Mouse (Mus musculus) inflammation-experienced regulatory T-cells, adult 6 months (primary cell): Measurements from ENCODE around the gene Smtnl1. TPM values are rescaled to one million over a fixed set of nuclear protein-coding genes. Genes with fewer than 3 reads are reported as not detected.

Source experiments
- ATAC-seq: one replicate; pipeline ENCODE4 v1.8.0; 2017
- polyA plus RNA-seq, 3 experiments: library from polyadenylated mRNA; unstranded; fragments of 100-300 nt; shearing (Covaris generic); gene quantifications; one replicate each; pipeline ENCODE4 v1.2.1; 2017

Smtnl1 gene
- polyA plus RNA-seq, 3 experiments from 2014 or later: not detected

GRCm38 (mm10) chr2:84793154-84793553 is 29.3 kb downstream of the Smtnl1 start:
- no peak for ATAC-seq

GRCm38 (mm10) chr2:84792516-84792915 is 29.9 kb downstream of the Smtnl1 start:
- no peak for ATAC-seq

GRCm38 (mm10) chr2:84790418-84790817 is 32.0 kb downstream of the Smtnl1 start:
- ATAC-seq: no peak

GRCm38 (mm10) chr2:84788316-84788715 is 34.1 kb downstream of the Smtnl1 start:
- ATAC-seq: no peak

DNA sequence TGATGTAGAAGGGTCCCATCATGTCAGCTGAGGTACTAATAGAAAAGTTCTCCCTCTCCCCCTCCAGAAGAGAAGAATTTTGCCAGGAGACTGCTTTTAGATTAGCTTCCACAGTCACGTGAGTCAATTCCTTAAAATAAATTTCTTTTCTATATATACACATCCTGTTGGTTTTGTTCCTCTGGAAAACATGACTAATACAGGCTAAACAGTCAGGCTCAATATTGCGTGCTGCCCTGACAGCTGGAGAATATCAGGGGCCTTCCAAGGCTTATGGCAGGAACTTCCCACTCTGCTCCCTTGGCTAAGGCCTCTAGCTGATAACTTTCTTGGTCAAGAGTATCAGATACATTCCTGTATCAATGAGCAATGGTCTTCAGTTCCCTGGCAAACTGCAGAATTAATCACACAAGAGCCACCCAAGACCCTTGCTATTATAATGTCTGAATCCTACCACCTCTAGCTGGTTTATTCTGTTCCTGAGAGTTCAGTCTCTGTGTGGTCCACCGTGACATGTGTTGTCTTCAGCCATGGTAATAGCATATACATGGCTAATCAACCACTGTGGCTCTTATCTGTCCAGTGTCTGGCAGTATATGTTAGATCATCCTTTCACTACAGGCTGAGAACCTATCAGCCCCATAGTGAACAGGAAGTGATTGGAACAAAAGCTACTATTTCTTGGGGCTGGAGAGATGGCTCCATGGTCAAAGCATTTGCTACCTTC is 38.4 kb downstream of the Smtnl1 start:
- ATAC-seq: no peak

GRCm38 (mm10) chr2:84783315-84783714 is 39.1 kb downstream of the Smtnl1 start:
- no peak for ATAC-seq

DNA sequence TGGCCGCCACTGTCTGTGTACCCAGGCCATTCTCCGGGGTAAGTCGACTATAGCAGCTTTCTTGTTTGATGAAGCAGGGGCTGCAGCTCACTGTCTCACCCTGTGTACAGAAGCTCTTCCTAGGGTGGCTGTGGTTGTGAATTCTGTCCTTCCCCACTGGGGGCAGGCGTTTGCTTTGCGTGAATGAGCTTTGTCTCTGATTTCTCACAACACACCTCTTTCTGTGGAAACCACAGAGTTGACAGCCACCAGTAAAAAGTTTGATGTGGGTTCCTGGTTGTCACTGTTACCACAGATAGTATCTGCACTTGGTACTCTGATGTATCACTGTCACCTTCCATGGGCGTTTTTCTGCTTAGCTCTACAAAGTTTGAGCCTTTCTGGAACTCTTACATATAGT is 43.2 kb downstream of the Smtnl1 start:
- ATAC-seq: peak; percentile 95

- no peak for ATAC-seq
Observed at GRCm38 (mm10) chr2:84777706-84778105, 44.7 kb downstream of the Smtnl1 start.

DNA sequence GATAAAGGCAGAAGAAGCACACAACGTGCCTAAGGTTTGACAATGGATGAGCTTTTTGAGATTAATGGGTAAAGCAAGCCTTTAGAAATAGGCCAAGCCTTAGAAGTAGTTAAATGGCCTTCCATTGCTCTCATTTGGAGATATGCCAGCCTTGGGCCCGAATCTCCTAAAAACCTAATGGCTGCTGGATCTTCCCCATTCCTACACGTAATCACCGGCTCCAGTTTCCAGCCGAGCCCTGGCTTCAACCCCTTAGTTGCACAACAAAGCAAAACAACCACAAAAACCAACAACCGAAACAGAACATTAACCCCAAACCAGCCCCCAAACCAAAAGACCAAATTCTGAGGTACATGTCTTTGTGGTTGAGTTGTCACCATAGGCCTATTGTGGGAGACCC is 46.8 kb downstream of the Smtnl1 start:
- ATAC-seq: no peak

GRCm38 (mm10) chr2:84775241-84775640 is 47.2 kb downstream of the Smtnl1 start, which contains the start of gene Serping1:
TSS of gene Serping1 (minus strand) at chr2:84775444.
- ATAC-seq: no peak

DNA sequence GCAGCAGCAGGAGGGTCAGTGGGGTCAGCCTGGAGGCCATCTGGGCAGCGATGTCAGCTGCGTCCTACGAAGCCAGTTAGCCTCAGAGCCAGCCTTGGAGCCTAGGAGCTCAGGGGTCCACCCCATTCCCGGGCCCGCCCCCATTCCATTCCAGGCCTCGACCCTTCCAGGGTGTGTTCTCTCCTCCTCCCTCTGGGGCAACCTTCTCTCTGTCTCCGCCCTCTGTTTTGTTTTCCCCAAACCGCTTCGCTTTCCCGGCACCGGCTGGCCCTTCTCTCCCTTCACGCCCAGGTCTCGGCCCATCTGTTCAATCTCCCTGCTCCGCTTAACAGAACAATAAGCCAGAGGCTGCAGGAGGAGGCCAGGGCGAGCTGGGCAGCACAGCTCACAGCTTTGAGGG is 47.7 kb downstream of the Smtnl1 start:
- no peak for ATAC-seq

GRCm38 (mm10) chr2:84773195-84773594 is 49.3 kb downstream of the Smtnl1 start:
- ATAC-seq: no peak

GRCm38 (mm10) chr2:84772454-84772853 is 50.0 kb downstream of the Smtnl1 start:
- no peak for ATAC-seq

DNA sequence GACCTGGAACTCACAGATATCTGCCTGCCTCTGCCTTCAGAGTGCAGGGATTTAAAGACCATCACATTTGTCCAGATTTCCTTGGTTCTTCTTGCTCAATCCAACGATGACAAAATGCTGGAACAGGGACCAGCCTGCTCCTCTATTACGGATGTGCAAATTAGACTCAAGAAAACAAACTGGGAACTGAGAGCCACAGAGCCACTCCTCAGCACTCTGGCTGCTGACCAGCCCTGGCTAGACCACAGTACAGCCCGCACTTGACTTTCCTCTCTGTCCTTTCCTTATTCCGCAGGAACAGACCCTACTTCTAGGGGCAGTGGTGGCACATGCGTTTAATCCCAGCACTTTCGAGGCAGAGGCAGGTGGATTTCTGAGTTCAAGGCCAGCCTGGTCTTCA is 52.0 kb downstream of the Smtnl1 start:
- no peak for ATAC-seq

DNA sequence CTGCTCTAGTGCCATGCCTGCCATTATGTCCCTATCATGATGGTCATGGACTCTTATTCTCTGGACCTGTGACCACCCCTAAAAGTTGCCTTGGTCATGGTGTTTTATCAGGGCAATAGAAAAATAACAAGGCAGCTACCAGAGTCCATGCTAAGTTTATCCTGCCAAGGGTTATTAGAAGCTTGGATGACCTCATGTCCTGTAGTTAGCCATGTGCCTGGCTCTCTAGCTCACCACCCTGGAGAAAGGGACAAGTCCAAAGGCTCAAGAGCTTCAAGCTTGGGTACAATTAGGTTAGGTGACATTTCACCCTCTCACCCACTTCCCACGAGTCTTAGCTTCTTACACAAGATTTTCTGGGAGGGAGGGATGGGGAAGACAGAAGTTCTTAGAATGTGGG is 59.6 kb downstream of the Smtnl1 start:
- no peak for ATAC-seq

- no peak for ATAC-seq
Observed at GRCm38 (mm10) chr2:84762295-84762694, 60.2 kb downstream of the Smtnl1 start.

DNA sequence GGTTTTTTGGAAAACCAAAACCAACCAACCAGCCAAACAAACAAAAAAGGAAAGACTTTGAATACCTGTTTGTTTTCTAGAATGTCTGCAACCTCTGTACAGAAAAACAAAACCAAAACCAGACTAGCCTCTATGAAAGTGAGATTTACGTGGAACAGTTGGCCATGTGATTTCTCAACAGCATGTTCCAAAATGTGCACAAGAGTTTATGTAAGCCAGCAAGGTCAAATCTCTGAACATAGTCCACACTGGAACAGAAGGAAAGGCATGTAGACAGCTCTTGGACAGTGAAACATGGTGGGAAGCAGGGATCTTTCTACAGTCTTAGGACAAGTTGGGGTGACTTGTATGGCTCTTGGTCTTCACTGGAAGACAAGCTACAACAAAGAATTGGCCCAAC is 60.6 kb downstream of the Smtnl1 start:
- no peak for ATAC-seq

- no peak for ATAC-seq
Observed at GRCm38 (mm10) chr2:84761309-84761708, 61.1 kb downstream of the Smtnl1 start.

Other genes starting within 250 kb of the Smtnl1 start
- under 1 TPM; 0.35 to 0.97 (median 0.62) TPM for gene Ctnnd1, start 171.9 kb downstream of the Smtnl1 start, polyA plus RNA-seq
- under 1 TPM; 0.43 to 0.73 (median 0.64) TPM for gene Btbd18, start 163.6 kb downstream of the Smtnl1 start, polyA plus RNA-seq
- gene Selenoh, start 151.9 kb downstream of the Smtnl1 start, polyA plus RNA-seq: 100 to 1,000 TPM; 113 to 247 (median 134) TPM
- gene Gm28635, start 144.6 kb downstream of the Smtnl1 start, polyA plus RNA-seq: not detected
- gene Med19, start 144.2 kb downstream of the Smtnl1 start, polyA plus RNA-seq: 10 to 100 TPM; 16.8 to 20.5 (median 18.9) TPM
- 100 to 1,000 TPM in 2 of 3 experiments, 10 to 100 TPM in 1; 92.6 to 148 (median 130) TPM for gene Tmx2, start 143.5 kb downstream of the Smtnl1 start, polyA plus RNA-seq
- 10 to 100 TPM; 12.9 to 14.1 (median 13.3) TPM for gene Zdhhc5, start 107.5 kb downstream of the Smtnl1 start, polyA plus RNA-seq
- gene Clp1, start 95.3 kb downstream of the Smtnl1 start, polyA plus RNA-seq: 10 to 100 TPM; 41.2 to 48.0 (median 44.5) TPM
- gene Ypel4, start 88.6 kb downstream of the Smtnl1 start, polyA plus RNA-seq: 1 to 10 TPM; 1.2 to 3.2 (median 2.2) TPM
- not detected for gene Gm19426, start 79.0 kb downstream of the Smtnl1 start, polyA plus RNA-seq
- under 1 TPM in 1 of 3 experiments, not detected in 2; 0.20 TPM for gene Serping1, start 47.2 kb downstream of the Smtnl1 start, polyA plus RNA-seq
- 10 to 100 TPM; 92.1 to 96.3 (median 93.4) TPM for gene Ube2l6, start 23.8 kb downstream of the Smtnl1 start, polyA plus RNA-seq
- gene Timm10, start 4.3 kb upstream of the Smtnl1 start, polyA plus RNA-seq: 10 to 100 TPM; 25.4 to 39.8 (median 38.8) TPM
- gene Slc43a1, start 16.2 kb upstream of the Smtnl1 start, polyA plus RNA-seq: 1 to 10 TPM; 1.9 to 9.1 (median 5.9) TPM
- not detected for gene Rtn4rl2, start 64.1 kb upstream of the Smtnl1 start, polyA plus RNA-seq
- gene Slc43a3, start 113.9 kb upstream of the Smtnl1 start, polyA plus RNA-seq: 10 to 100 TPM in 1 of 3 experiments, 1 to 10 TPM in 2; 8.8 to 23.4 (median 9.2) TPM
- under 1 TPM in 1 of 3 experiments, not detected in 2; 0.73 TPM for gene Prg2, start 157.8 kb upstream of the Smtnl1 start, polyA plus RNA-seq
- not detected for gene Prg3, start 165.6 kb upstream of the Smtnl1 start, polyA plus RNA-seq
- gene Ssrp1, start 214.6 kb upstream of the Smtnl1 start, polyA plus RNA-seq: 100 to 1,000 TPM; 151 to 189 (median 155) TPM
- 1 to 10 TPM in 1 of 3 experiments, not detected in 2; 1.3 TPM for gene P2rx3, start 214.8 kb upstream of the Smtnl1 start, polyA plus RNA-seq
- 1 to 10 TPM; 4.9 to 6.6 (median 5.0) TPM for gene Tnks1bp1, start 225.4 kb upstream of the Smtnl1 start, polyA plus RNA-seq